Mouse (Mus musculus) forebrain, embryonic 14.5 days (tissue): ENCODE measurements at regions not wholly inside any gene's neighbourhood (a gene's known extent, or its start where the extent isn't known, plus 50 kb on each side); places are given as distances from the start of the nearest gene placed in this dataset.
"Not testable (repeated sequence)": the region's sequence is repeated elsewhere in the genome, so short reads cannot be mapped to it uniquely, and the experiment has no call there.

Experiments used
- ATAC-seq: fragments of 200-750 bp; cut with Nextera tagmentation; 2 replicates; pipeline ENCODE4 v1.8.0; 2017; ENCODE audit warnings: mild to moderate bottlenecking, moderate library complexity
- DNase-seq: peaks from one replicate; pipeline ENCODE4 v3.0.0-alpha.2; 2015; ENCODE audit warnings: low spot score
- H3K27ac ChIP-seq: fragments of 300-500 bp; sonication (generic); 2 replicates; pipeline ENCODE4 v1.5.1; 2014; ENCODE audit warnings: low read depth, mild to moderate bottlenecking, control low read depth, low read length, moderate library complexity
- H3K27me3 ChIP-seq: fragments of 300-500 bp; sonication (generic); replicated peaks from 2 replicates; pipeline ENCODE4 v1.6.1; 2014; ENCODE audit warnings: low read length, control low read depth, mixed read lengths; ENCODE audit not compliant: control insufficient read depth, insufficient read depth
- H3K36me3 ChIP-seq: fragments of 300-500 bp; sonication (generic); 2 replicates; pipeline ENCODE4 v1.6.1; 2014; ENCODE audit warnings: low read length, control low read depth; ENCODE audit not compliant: control insufficient read depth, insufficient read depth
- H3K4me1 ChIP-seq: fragments of 300-500 bp; sonication (generic); 2 replicates; pipeline ENCODE4 v1.6.1; 2014; ENCODE audit warnings: antibody characterized with exemption, low read length, control low read depth; ENCODE audit not compliant: control insufficient read depth, insufficient read depth
- H3K4me2 ChIP-seq: fragments of 300-500 bp; sonication (generic); 2 replicates; pipeline ENCODE4 v1.6.1; 2014; ENCODE audit warnings: mild to moderate bottlenecking, control low read depth, low read length
- H3K4me3 ChIP-seq: fragments of 300-500 bp; sonication (generic); 2 replicates; pipeline ENCODE4 v1.5.1; 2014; ENCODE audit warnings: low read depth, low read length, control low read depth
- H3K9ac ChIP-seq: fragments of 300-500 bp; sonication (generic); 2 replicates; pipeline ENCODE4 v1.6.1; 2014; ENCODE audit warnings: mild to moderate bottlenecking, low read length, control low read depth, moderate library complexity
- H3K9me3 ChIP-seq: fragments of 300-500 bp; sonication (generic); replicated peaks from 2 replicates; pipeline ENCODE4 v1.6.1; 2016; ENCODE audit warnings: low read length, control low read depth, mixed read lengths; ENCODE audit not compliant: control insufficient read depth
- WGBS: fragments of 180-500 bp; shearing (Covaris S2); extraction: QIAGEN DNeasy Blood & Tissue Kit; methylation state at CpG from one replicate; pipeline ENCODE4 v1.1.7; 2014; 5-methylcytosine and 5-hydroxymethylcytosine counted together

GRCm38 (mm10) chr2:42794776-42795175, 141.4 kb upstream of the Lrp1b start:
- Histone ChIP-seq H3K27me3 (no peaks in the 10 kb centered on the region), H3K4me2 (no peak overlapping the region), H3K36me3 (no peaks in the 10 kb centered on the region), H3K9me3 (no peaks in the 10 kb centered on the region), H3K4me1 (no peaks in the 10 kb centered on the region), H3K4me3 (no peak overlapping the region), H3K9ac (no peak overlapping the region), H3K27ac (no peak overlapping the region)
- 86% methylated on average over 1 of the region's 1 CpGs for whole genome bisulfite sequencing
- DNase-seq: peak; percentile 60
- ATAC-seq: peak; percentile 46; the same call in 1 of the 2 replicates

- Histone ChIP-seq H3K9me3 (no peaks in the 10 kb centered on the region), H3K9ac (no peak overlapping the region), H3K27ac (no peak overlapping the region), H3K27me3 (no peaks in the 10 kb centered on the region), H3K4me1 (no peaks in the 10 kb centered on the region), H3K4me2 (no peak overlapping the region), H3K36me3 (no peaks in the 10 kb centered on the region), H3K4me3 (no peak overlapping the region)
- ATAC-seq: peak; percentile 63; the same call in 1 of the 2 replicates
- 56% methylated on average over 1 of the region's 1 CpGs for WGBS
- peak; percentile 61 for DNase-seq
These were observed 130.6 kb upstream of the Lrp1b start for GRCm38 (mm10) chr2:42784065-42784464.

GRCm38 (mm10) chr2:42740513-42740912, 87.1 kb upstream of the Lrp1b start:
- not testable (repeated sequence) for H3K36me3 ChIP-seq, H3K4me2 ChIP-seq, H3K9me3 ChIP-seq, H3K27ac ChIP-seq, H3K27me3 ChIP-seq, H3K4me1 ChIP-seq, H3K4me3 ChIP-seq, ATAC-seq, DNase-seq, H3K9ac ChIP-seq
- 77% methylated on average over 6 of the region's 6 CpGs for WGBS
